Mouse (Mus musculus): Measurements from ENCODE around the gene Stk38. TPM values are rescaled to one million over a fixed set of nuclear protein-coding genes. Genes with fewer than 3 reads are reported as not detected.
A peak's percentile ranks its signal among the peaks of the same experiment; 100 is the strongest.

Stk38 gene
- polyA plus RNA-seq, 1 experiment from 2014 or later: 87.0 TPM

DNA sequence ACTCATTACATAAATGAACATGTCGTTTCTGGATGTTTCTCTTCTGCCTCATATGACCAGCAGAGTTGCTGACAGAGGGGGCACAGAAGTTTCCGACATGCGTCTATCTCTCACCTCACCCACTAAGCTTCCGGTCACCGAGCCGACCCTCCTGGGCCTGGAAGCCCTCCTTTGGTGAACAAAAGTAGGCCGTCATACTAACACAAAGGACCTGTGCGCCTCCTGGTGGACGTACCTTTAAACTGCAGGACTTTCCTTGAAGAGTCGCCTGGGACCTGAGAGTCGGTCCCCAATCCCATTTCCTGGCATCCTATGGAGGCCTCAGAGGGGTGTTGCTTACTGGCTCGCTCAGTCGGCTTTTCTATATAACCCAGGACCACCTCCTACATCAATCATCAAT, 81.4 kb downstream of the Stk38 start:
- Histone ChIP-seq H3K4me3 (ENCODE audit: low read depth, low read length) (no peak overlapping the region), H3K27ac (replicated peaks; ENCODE audit: low read depth, low read length) (no peak overlapping the region), H3K9me3 (ENCODE audit: control insufficient read depth, low read length) (no peaks in the 10 kb centered on the region), H3K9ac (ENCODE audit: low read depth, low read length) (no peak overlapping the region), H3K27me3 (replicated peaks; ENCODE audit: control insufficient read depth, insufficient read depth, low read length) (no peaks in the 10 kb centered on the region), H3K4me2 (ENCODE audit: low read depth, low read length) (no peak overlapping the region), H3K4me1 (ENCODE audit: control insufficient read depth, insufficient read depth, low read length) (peaks cover 10% of the 10 kb centered on the region), H3K36me3 (ENCODE audit: control insufficient read depth, insufficient read depth, low read length) (no peaks in the 10 kb centered on the region)
- peak; percentile 79 for DNase-seq (ENCODE audit: low spot score)
- 11% methylated on average over 13 of the region's 13 CpGs for WGBS
- no peak for ATAC-seq (ENCODE audit: low read depth)

DNA sequence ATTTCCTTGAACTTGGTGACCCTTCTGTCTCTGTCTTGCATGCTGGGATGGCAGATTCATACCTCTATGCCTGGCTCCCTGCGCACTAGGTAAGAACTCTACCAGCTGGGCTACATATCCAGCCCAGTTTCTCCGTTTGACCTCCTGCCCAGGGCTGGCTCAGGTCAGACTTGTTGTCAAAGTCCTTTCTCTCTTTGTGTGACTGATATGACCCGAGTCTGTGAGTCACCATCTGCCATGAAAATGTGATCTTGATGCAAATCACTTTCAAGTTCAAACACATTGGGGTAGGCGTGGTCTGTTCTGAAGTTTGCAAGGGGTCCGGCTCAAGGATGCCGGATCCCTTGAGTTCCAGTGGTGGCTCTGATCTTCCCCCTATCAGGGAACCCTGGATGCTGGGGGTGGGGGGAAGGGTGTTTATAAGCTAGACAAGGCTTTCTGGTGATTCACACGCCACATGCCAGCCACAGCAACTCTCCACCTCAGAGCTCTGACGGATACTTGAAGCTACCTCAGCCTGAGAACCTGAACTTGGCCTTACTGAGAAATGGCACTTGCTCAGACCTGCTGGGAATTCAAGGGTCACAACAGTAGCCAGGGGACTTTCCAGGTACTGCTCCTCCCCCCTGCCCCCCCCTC, 82.7 kb downstream of the Stk38 start:
- no peak overlapping the region for H3K27ac ChIP-seq (replicated peaks; ENCODE audit: low read depth, low read length)
- H3K9me3 ChIP-seq (ENCODE audit: control insufficient read depth, low read length): no peaks in the 10 kb centered on the region
- no peaks in the 10 kb centered on the region for H3K36me3 ChIP-seq (ENCODE audit: control insufficient read depth, insufficient read depth, low read length)
- no peak overlapping the region for H3K4me2 ChIP-seq (ENCODE audit: low read depth, low read length)
- no peak overlapping the region for H3K9ac ChIP-seq (ENCODE audit: low read depth, low read length)
- no peak for ATAC-seq (ENCODE audit: low read depth)
- WGBS: 71% methylated on average over 8 of the region's 8 CpGs
- H3K4me3 ChIP-seq (ENCODE audit: low read depth, low read length): no peak overlapping the region
- no peaks in the 10 kb centered on the region for H3K27me3 ChIP-seq (replicated peaks; ENCODE audit: control insufficient read depth, insufficient read depth, low read length)
- H3K4me1 ChIP-seq (ENCODE audit: control insufficient read depth, insufficient read depth, low read length): peaks cover under 1% of the 10 kb centered on the region; the same call in 1 of the 2 replicates
- no peak for DNase-seq (ENCODE audit: low spot score)

DNA sequence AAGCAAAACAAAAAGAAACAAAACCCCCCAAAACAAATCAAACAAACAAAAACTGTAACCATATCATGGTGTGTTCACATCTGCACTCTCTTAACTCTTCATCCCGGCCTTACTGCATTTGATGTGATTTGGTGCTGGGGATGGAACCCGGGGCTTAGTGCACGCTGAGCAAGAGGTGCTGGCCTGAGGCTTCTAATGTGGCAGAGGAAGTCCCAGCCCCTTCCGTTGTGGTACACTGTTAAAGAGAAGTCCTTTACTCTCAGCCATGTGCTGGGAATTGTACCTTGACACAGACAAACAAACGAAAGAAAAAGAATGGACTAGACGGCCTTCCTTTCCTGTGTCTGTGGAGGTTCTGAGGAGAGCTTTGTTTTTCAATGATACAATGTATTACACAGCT, 85.7 kb downstream of the Stk38 start:
- no peaks in the 10 kb centered on the region for H3K27me3 ChIP-seq (replicated peaks; ENCODE audit: control insufficient read depth, insufficient read depth, low read length)
- WGBS: 51% methylated on average over 6 of the region's 6 CpGs

DNA sequence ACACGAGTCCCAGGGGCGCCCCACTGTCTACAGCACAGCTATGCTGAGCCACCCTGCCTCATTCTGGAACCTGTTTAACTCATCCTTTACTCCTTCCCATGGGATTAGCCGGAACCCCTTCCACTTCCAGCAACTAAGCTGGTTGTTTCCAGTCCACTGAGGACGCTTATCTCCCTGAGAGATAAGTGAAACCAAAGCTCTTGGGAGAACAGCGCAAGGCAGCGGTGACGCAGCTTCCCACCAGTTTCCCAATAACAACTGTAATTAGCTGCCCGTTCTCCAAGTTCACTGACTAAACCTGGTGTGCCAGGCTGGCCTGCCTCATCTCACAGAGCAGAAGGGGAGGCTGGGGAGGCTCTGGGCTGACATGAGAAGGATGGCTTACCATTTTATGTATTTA, 86.7 kb downstream of the Stk38 start:
- no peak overlapping the region for H3K4me3 ChIP-seq (ENCODE audit: low read depth, low read length)
- no peaks in the 10 kb centered on the region for H3K27me3 ChIP-seq (replicated peaks; ENCODE audit: control insufficient read depth, insufficient read depth, low read length)
- 54% methylated on average over 8 of the region's 8 CpGs for WGBS
- H3K27ac ChIP-seq (replicated peaks; ENCODE audit: low read depth, low read length): no peak overlapping the region
- no peaks in the 10 kb centered on the region for H3K4me1 ChIP-seq (ENCODE audit: control insufficient read depth, insufficient read depth, low read length)
- ATAC-seq (ENCODE audit: low read depth) (no peak), DNase-seq (ENCODE audit: low spot score) (peak; percentile 21)
- no peaks in the 10 kb centered on the region for H3K9me3 ChIP-seq (ENCODE audit: control insufficient read depth, low read length)
- H3K36me3 ChIP-seq (ENCODE audit: control insufficient read depth, insufficient read depth, low read length): no peaks in the 10 kb centered on the region
- no peak overlapping the region for H3K9ac ChIP-seq (ENCODE audit: low read depth, low read length)
- H3K4me2 ChIP-seq (ENCODE audit: low read depth, low read length): no peak overlapping the region

More for the DNA sequence above, 85.7 kb downstream of the Stk38 start:
- H3K4me2 ChIP-seq (ENCODE audit: low read depth, low read length): no peak overlapping the region
- H3K27ac ChIP-seq (replicated peaks; ENCODE audit: low read depth, low read length): no peak overlapping the region
- DNase-seq (ENCODE audit: low spot score): no peak
- no peak overlapping the region for H3K4me3 ChIP-seq (ENCODE audit: low read depth, low read length)
- H3K9me3 ChIP-seq (ENCODE audit: control insufficient read depth, low read length): no peaks in the 10 kb centered on the region
- no peaks in the 10 kb centered on the region for H3K4me1 ChIP-seq (ENCODE audit: control insufficient read depth, insufficient read depth, low read length)
- ATAC-seq (ENCODE audit: low read depth): no peak
- no peak overlapping the region for H3K9ac ChIP-seq (ENCODE audit: low read depth, low read length)
- H3K36me3 ChIP-seq (ENCODE audit: control insufficient read depth, insufficient read depth, low read length): no peaks in the 10 kb centered on the region

Other genes with a start within 250 kb of the Stk38 start
- gene Mapk13, start 238.7 kb downstream of the Stk38 start, polyA plus RNA-seq (2014; fragmentation: Nextera tagmentation; extraction: Ambion mirVana): 31.8 and 33.5 TPM in 2 replicates
- gene Brpf3, start 206.9 kb downstream of the Stk38 start, polyA plus RNA-seq (2014; fragmentation: Nextera tagmentation; extraction: Ambion mirVana): 10.0 and 10.2 TPM in 2 replicates
- 1.5 and 1.8 TPM in 2 replicates for gene Pnpla1, start 149.6 kb downstream of the Stk38 start, polyA plus RNA-seq (2014; fragmentation: Nextera tagmentation; extraction: Ambion mirVana)
- 0.08 and 0.47 TPM in 2 replicates for gene 4930539E08Rik, start 92.7 kb downstream of the Stk38 start, polyA plus RNA-seq (2014; fragmentation: Nextera tagmentation; extraction: Ambion mirVana)
- gene Pxt1, start 64.2 kb downstream of the Stk38 start, polyA plus RNA-seq (2014; fragmentation: Nextera tagmentation; extraction: Ambion mirVana): not detected in 2 replicates
- 79.0 and 90.7 TPM in 2 replicates for gene Kctd20, start 56.0 kb downstream of the Stk38 start, polyA plus RNA-seq (2014; fragmentation: Nextera tagmentation; extraction: Ambion mirVana)
- gene Srsf3, start 24.6 kb upstream of the Stk38 start, polyA plus RNA-seq (2014; fragmentation: Nextera tagmentation; extraction: Ambion mirVana): 494 and 574 TPM in 2 replicates
- 223 and 292 TPM in 2 replicates for gene Cdkn1a, start 83.0 kb upstream of the Stk38 start, polyA plus RNA-seq (2014; fragmentation: Nextera tagmentation; extraction: Ambion mirVana)
- 1.7 and 2.2 TPM in 2 replicates for gene Rab44, start 106.2 kb upstream of the Stk38 start, polyA plus RNA-seq (2014; fragmentation: Nextera tagmentation; extraction: Ambion mirVana)
- 12.4 and 17.1 TPM in 2 replicates for gene Cpne5, start 230.2 kb upstream of the Stk38 start, polyA plus RNA-seq (2014; fragmentation: Nextera tagmentation; extraction: Ambion mirVana)